Mouse (Mus musculus) small intestine, adult 2 months (tissue): ENCODE results near the gene Ufsp2.

Source experiments
- CTCF ChIP-seq: fragments of 200-500 bp; IDR thresholded peaks from 2 replicates; pipeline ENCODE4 v1.5.1; 2012; ENCODE audit warnings: low read depth, mild to moderate bottlenecking, control low read depth, inconsistent platforms, low read length, moderate library complexity, mixed read lengths; ENCODE audit not compliant: insufficient replicate concordance, insufficient read length; ENCODE audit errors: extremely low read depth
- POLR2A ChIP-seq: fragments of 200-500 bp; IDR thresholded peaks from 2 replicates; pipeline ENCODE4 v1.6.1; 2012; ENCODE audit warnings: low read depth, mild to moderate bottlenecking, control low read depth, inconsistent platforms, low read length, moderate library complexity

GRCm38 (mm10) chr8:46010306-46010705, 35.0 kb downstream of the Ufsp2 start:
- no peak for TF ChIP-seq CTCF
- TF ChIP-seq POLR2A, result no peak
